Mouse (Mus musculus): ENCODE results near the gene Wrap53.

DNA sequence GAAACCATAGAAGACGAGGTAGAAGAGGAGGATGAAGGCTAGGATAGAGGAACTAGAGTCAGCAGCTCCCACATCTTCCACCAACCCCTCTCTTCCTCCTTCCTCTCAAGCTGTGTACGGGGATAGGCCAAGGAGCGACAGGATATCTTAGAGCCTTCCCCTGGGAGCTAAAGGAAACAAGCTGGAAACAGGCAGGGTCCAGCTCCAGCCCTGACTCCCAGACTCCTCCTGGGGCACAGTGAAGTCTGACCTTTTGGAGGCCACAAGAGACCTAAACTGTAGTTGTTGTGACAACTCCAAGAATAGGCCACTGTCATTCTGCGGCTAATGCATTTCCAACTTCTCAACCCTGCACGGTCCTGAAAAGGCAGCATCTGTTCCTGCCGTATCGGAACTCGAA lies 23.5 kb upstream of the Wrap53 start:
- TF ChIP-seq EP300 (IDR thresholded peaks at IDR 0.05; ENCODE audit: low read depth) (no peak), CTCF (IDR thresholded peaks at IDR 0.05; ENCODE audit: low read depth) (no peak)

Data from heart, postnatal 0 days (tissue).